Mouse (Mus musculus) macrophage (primary cell): ENCODE results near the gene Iqschfp. TPM values are rescaled to one million over a fixed set of nuclear protein-coding genes. Genes with fewer than 3 reads are reported as not detected.

ENCODE experiments used
- H3K27ac ChIP-seq: fragments of 350-480 bp; formaldehyde crosslinking; 2 replicates; pipeline ENCODE4 v1.9.0; 2021
- H3K36me3 ChIP-seq: fragments of 350-480 bp; formaldehyde crosslinking; 2 replicates; pipeline ENCODE4 v1.9.0; 2021; ENCODE audit errors: inconsistent target
- H3K4me3 ChIP-seq: fragments of 350-480 bp; formaldehyde crosslinking; 2 replicates; pipeline ENCODE4 v1.9.0; 2021; ENCODE audit errors: inconsistent target
- H3K79me2 ChIP-seq: fragments of 350-480 bp; formaldehyde crosslinking; 2 replicates; pipeline ENCODE4 v1.9.0; 2021; ENCODE audit errors: inconsistent target
- WGBS: methylation state at CpG from one replicate; pipeline ENCODE4 v1.1.7; 2026; ENCODE audit warnings: inconsistent platforms; ENCODE audit not compliant: missing documents; 5-methylcytosine and 5-hydroxymethylcytosine counted together
- polyA plus RNA-seq: library from polyadenylated mRNA; stranded (reverse); fragments of 250-400 nt; gene quantifications from 3 replicates; pipeline ENCODE4 v1.2.4, GENCODE M21; 2018; ENCODE audit warnings: inconsistent platforms

Iqschfp gene
- polyA plus RNA-seq, 1 experiment from 2014 or later, result not detected

DNA sequence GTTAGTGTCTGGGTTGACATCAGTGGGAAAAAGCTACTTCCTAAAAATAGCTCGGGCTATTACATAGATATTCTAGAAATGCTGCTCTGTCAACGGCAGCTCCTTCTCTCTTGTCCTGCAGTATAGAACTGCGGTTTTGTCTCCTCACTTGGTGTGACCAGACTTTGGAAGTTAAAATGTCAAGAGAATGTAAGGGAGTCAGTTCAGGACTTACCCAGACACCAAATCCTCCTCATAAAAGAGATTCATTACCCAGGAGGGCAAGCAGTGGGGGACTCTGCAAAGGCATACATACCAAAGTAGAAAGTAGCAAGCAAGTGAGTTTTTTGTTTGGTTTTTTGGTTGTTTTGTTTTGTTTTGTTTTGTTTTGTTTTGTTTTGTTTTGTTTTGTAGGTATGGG lies 520.2 kb downstream of the Iqschfp start:
- no peaks in the 10 kb centered on the region for H3K36me3 ChIP-seq
- H3K27ac ChIP-seq, result no peak overlapping the region
- no peaks in the 10 kb centered on the region for H3K79me2 ChIP-seq
- 50% methylated on average over 3 of the region's 3 CpGs for WGBS
- H3K4me3 ChIP-seq, result no peak overlapping the region

DNA sequence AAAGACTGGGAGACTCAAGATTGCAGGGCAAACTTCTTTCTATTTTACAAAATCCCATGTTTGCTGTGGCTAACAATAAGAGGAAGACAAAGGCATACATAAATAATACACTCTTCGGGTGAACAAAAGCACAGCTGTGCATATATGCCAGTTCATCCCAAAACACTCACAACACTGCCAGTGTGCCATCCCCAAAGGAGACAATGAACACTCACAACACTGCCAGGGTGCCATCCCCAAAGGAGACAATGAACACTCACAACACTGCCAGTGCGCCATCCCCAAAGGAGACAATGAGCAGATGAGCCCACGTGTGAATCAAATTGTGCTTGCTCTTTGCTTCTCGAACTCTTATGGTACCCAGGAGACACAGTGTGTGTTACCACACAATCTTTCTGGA lies 527.8 kb downstream of the Iqschfp start:
- no peaks in the 10 kb centered on the region for H3K79me2 ChIP-seq
- WGBS, result 88% methylated on average over 4 of the region's 4 CpGs
- H3K36me3 ChIP-seq, result no peaks in the 10 kb centered on the region
- no peak overlapping the region for H3K27ac ChIP-seq
- no peak overlapping the region for H3K4me3 ChIP-seq

DNA sequence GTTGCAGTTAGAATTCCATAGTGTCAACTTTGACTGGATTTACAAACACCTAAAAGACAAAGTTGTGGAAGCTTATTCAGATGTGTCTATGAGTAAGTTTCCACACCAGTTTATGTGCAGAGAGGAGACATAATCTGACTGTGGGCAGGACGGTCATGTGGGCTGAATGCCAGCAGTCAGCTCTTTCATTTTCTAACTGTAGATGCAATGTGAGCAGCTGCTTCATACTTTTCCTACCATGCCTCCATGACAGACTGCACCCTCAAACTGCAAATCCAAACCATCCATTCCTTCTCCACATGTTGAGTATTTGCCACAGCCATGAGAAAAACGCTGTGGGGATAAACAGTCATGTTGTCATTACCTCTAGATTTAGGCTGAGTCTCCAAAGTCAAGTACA lies 528.9 kb downstream of the Iqschfp start:
- H3K4me3 ChIP-seq, result no peak overlapping the region
- H3K36me3 ChIP-seq, result no peaks in the 10 kb centered on the region
- H3K27ac ChIP-seq, result no peak overlapping the region
- WGBS, result 53% methylated on average over 2 of the region's 2 CpGs
- no peaks in the 10 kb centered on the region for H3K79me2 ChIP-seq

DNA sequence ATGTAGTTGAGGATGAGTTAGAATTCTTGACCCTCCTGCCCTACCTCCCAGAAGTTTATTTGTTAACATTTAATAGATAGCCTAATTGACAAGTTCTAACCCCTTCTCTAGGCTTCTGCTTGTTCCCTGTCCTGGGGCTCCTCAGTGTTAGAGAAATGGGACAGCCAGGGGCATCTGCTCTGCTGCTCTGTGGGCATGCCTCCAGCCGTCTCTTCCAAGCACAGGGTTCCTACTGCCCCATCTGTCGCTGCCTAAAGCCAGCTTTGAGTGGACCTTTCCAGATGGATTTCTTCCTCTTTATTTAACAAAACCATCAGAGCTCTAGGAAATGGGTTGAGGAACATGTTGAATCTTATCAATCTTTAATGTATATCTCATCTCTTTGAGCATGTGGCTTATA lies 529.8 kb downstream of the Iqschfp start:
- H3K79me2 ChIP-seq, result no peaks in the 10 kb centered on the region
- H3K27ac ChIP-seq, result no peak overlapping the region
- no peaks in the 10 kb centered on the region for H3K36me3 ChIP-seq
- 89% methylated on average over 2 of the region's 2 CpGs for WGBS
- H3K4me3 ChIP-seq, result no peak overlapping the region

DNA sequence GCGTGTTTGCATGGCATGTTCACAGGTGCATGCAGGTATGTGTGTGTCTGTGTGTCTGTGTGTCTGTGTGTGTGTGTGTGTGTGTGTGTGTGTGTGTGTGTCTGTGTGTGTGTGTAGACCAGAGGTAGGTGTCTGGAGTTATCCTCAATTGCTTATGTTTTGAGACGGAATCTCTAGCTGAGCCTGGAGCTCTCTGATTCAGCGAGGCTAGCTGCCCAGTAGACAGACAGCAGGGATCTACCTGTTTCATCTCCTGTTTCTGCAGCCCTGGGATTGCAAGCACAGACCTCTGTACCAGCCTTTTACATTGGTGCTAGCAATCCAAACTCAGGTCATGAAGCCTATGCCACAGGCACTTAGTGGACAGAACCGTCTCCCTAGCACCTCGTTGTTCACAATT lies 536.0 kb downstream of the Iqschfp start:
- Histone ChIP-seq H3K4me3 (no peak overlapping the region), H3K79me2 (no peaks in the 10 kb centered on the region), H3K36me3 (no peaks in the 10 kb centered on the region), H3K27ac (no peak overlapping the region)
- WGBS, result 93% methylated on average over 5 of the region's 5 CpGs

DNA sequence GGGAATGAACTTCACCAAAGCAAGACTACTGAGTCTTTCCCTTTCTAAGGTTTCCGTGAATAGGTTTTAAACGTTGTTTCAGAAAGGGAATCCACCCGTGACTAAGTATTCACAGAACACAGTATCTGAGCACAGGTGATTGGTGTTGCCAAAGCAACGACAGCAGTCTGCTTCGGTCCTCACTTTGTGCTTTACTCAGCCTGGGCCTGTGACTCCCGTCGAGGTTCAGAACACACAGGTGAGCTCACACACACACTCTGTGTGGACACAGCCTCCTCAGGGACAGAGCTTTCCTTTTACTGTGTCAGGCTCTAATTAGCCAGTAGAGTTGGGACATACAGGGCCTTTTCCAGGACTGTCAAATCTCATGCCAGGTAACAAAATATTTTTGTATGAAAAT lies 542.4 kb downstream of the Iqschfp start:
- 85% methylated on average over 7 of the region's 7 CpGs for WGBS
- no peak overlapping the region for H3K4me3 ChIP-seq
- no peak overlapping the region for H3K27ac ChIP-seq
- H3K79me2 ChIP-seq, result no peaks in the 10 kb centered on the region
- no peaks in the 10 kb centered on the region for H3K36me3 ChIP-seq

DNA sequence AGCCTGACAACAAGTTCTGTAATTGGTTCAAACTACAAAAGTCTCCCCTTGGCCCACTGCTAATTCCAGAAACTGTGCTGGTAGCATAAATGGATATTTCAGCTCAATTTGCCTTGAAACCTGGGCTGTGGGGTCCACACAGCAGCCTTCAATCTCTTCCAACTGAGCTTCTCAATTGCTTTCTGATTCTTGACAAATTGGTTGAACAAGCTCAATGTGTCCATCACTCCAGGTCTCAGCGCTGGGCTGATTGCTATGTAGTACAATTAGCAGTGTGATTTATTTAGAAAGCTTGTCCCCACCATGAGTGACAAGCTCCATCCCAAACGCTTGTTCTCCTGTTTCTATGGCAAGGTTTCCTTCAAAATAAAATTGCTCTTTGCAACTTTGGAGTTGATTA lies 542.9 kb downstream of the Iqschfp start:
- 90% methylated on average over 2 of the region's 2 CpGs for WGBS
- no peaks in the 10 kb centered on the region for H3K79me2 ChIP-seq
- no peaks in the 10 kb centered on the region for H3K36me3 ChIP-seq
- H3K27ac ChIP-seq, result no peak overlapping the region
- no peak overlapping the region for H3K4me3 ChIP-seq

DNA sequence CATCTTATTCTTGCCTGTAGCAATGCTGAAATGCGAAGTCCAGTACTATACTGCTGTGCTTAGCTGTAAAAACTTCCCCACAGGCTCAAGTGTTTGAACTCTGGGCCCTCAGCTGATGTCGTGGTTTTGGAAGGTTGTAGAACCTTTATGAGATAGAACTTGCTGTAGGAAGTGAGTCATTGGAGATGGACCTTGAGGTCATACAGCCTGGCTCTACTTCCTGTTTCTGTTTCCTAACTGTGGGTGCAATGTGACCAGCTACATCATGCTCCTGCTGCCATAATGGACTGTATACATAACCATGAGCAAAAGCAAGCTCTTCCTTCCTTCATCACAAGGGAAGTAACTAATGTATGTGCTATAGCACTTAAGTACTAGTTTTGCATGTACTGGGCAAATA lies 556.4 kb downstream of the Iqschfp start:
- 73% methylated on average over 2 of the region's 2 CpGs for WGBS
- H3K79me2 ChIP-seq, result no peaks in the 10 kb centered on the region
- H3K4me3 ChIP-seq, result no peak overlapping the region
- no peak overlapping the region for H3K27ac ChIP-seq
- H3K36me3 ChIP-seq, result no peaks in the 10 kb centered on the region

DNA sequence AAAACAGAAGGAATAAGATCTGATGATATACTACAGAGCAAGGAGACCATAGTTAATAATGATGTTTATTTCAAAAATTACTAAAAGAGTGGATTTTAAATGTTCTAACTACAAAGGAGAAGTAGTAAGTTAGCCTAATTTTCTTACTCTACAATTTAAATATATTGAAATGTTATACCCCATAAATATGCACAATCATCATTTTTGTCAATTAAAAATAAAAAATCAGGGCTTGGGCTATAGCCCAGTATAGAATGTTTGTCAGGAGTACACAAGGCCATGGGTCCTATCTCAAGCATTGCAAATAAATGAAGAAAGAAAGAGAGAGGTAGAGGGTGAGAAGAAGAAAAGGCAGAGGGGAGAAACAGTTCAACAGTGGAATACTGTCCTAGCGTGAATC lies 559.6 kb downstream of the Iqschfp start:
- Histone ChIP-seq H3K36me3 (no peaks in the 10 kb centered on the region), H3K79me2 (no peaks in the 10 kb centered on the region), H3K27ac (no peak overlapping the region), H3K4me3 (no peak overlapping the region)
- WGBS, result 93% methylated on average over 1 of the region's 1 CpGs

DNA sequence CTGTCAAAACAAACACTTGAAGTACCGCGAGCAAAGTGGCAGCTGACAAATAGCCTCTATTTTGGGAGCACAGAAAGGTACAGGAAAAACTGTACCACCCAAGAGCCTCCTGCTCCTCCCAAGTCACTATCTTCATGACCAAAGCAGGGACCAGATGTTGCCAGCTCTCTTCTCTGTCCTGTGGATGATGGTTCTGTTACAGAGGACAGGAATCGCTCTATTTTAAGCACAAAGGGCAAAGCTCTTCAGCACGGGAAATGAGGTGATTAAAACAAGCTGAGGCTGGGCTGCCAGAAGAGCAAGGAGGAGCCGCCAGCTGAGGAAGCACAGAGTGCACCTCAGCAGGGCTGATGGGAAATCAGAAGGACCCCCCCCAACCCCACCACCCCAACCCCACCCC lies 561.2 kb downstream of the Iqschfp start:
- no peaks in the 10 kb centered on the region for H3K36me3 ChIP-seq
- H3K4me3 ChIP-seq, result no peak overlapping the region
- H3K79me2 ChIP-seq, result no peaks in the 10 kb centered on the region
- H3K27ac ChIP-seq, result no peak overlapping the region
- WGBS, result 14% methylated on average over 5 of the region's 5 CpGs

DNA sequence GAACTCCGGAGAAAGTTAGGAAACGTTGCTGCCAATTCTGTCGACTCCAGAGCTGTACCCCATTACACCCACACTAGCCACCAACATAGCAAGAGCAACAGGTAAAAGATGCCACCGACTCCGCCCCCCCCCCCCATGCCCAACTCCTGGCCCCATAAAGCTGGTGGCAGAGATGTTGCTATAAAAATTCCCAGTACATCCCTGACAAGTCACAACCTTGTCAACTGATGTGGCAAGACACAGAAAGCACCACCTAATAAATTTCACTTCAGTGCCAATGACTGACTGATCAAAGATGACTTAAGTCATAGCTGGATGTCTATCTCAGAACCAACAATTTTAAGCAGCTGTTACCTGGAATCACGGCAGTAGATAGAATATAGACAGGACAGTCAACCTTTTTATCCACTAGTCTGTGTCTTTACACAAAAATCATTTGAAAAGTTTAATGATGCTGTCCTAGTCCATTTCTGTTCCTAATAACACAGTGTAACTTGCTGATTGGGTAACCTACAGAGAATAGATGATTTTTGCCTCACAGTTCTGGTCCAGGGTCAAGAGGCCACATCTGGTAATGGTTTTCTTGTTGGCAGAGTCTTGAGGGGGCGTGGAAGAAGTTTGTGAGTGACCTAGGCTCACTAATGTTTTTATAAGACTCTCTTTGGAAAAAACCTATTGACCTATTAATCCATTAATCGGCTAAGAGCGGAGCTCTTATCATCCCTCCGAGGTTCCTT lies 561.9 kb downstream of the Iqschfp start:
- WGBS, result 82% methylated on average over 8 of the region's 10 CpGs
- H3K4me3 ChIP-seq, result no peak overlapping the region
- H3K36me3 ChIP-seq, result no peaks in the 10 kb centered on the region
- H3K79me2 ChIP-seq, result no peaks in the 10 kb centered on the region
- no peak overlapping the region for H3K27ac ChIP-seq

DNA sequence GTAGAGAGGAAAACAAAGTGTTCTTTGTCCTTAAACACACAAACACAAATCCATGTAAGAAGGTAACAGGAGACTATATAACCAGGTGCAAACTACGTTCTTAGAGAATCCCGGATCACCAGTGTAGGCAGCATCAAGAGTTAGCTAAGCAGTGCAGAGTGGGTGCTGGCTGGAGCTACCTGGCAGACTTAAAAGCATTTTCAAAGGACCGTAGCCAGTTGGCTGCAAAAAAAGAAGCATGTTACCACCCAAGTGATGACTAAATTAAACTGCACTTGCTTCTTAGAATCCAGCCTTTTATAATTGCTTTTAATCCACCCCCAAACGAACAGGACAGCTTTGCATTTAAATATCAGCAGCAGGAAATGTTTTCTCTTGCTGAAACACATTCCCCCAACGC lies 574.6 kb downstream of the Iqschfp start:
- whole genome bisulfite sequencing, result 72% methylated on average over 5 of the region's 5 CpGs
- no peak overlapping the region for H3K27ac ChIP-seq

DNA sequence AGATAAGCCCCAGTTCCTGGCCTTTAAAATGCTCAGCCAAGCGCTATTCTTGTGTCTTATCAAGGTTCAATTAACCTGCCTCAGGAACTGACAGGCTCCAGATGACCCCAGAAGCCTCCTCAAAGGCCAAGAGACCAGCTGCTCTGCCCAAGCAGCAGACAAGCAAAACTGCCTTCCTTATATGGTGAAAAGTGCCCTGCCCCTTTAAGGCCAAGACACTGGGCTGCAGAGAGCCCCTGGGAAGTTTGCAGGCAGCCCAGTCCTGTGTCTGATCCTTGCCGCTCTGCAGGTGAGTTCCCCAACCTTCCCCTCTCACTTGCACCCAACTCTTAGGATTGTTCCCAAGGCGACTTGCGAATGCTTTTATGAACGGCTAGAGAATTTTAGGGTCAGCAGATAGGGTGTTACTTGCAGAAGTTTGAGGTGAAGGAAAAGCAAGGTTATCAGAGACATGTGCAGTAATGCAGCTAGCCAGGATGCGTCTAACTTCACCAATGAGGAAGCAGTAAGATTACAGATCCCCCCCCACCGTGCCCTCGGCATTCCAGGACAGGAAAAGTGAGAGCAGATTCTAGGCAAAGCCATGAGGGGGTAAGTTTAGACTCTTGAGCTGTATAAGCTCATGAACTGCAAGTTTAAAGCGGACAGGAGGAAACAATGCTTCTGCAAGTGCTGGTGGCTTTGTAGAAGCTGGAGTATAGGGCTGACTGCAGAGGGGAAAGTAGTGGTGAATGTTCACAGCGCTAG lies 576.1 kb downstream of the Iqschfp start:
- H3K36me3 ChIP-seq, result no peaks in the 10 kb centered on the region
- WGBS, result 24% methylated on average over 10 of the region's 10 CpGs
- no peak overlapping the region for H3K4me3 ChIP-seq
- no peaks in the 10 kb centered on the region for H3K79me2 ChIP-seq
- no peak overlapping the region for H3K27ac ChIP-seq

More for the DNA sequence above, 574.6 kb downstream of the Iqschfp start:
- Histone ChIP-seq H3K36me3 (no peaks in the 10 kb centered on the region), H3K4me3 (no peak overlapping the region), H3K79me2 (no peaks in the 10 kb centered on the region)

DNA sequence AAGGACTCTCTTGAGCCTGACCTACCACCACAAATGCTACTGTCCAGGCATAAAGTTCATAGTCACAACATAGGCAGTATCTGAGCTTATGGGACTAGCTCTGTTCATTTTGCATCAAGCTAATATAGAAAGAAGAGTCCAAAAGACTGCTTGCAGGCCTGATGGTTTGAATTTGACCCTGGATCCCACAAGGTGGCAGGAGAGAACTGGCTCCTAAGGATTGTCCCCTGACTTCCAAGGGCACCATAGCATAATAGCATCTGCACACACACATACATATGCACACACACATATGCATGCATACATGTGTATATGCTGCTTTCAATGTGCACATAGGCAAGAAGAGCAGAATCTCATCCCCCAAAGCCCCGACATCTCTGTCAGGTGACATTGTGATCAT lies 577.6 kb downstream of the Iqschfp start:
- H3K4me3 ChIP-seq, result no peak overlapping the region
- WGBS, result 89% methylated on average over 1 of the region's 1 CpGs
- no peaks in the 10 kb centered on the region for H3K36me3 ChIP-seq
- H3K79me2 ChIP-seq, result no peaks in the 10 kb centered on the region
- H3K27ac ChIP-seq, result no peak overlapping the region

DNA sequence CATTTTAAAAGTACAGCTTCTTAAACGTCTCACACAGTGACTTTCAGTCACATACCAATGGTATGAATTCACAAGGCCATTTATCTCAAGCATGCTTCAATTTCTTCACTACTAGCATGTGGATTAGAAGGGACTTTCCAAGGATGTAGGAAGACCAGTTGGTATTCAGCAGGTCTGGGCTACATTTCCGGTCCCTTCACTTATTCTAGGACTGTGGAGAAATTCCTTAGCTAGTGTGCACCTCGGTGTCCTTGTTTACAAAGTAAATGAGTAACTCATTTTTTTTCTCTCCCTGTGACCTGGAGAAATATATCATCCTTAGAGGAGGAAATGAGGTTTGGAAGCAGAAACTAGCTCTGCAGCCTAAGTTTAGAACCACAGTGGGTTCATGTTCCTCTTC lies 578.0 kb downstream of the Iqschfp start:
- 66% methylated on average over 3 of the region's 3 CpGs for WGBS
- Histone ChIP-seq H3K36me3 (no peaks in the 10 kb centered on the region), H3K4me3 (no peak overlapping the region), H3K27ac (no peak overlapping the region), H3K79me2 (no peaks in the 10 kb centered on the region)
